Mouse (Mus musculus) neural tube, embryonic 14.5 days (tissue): ENCODE measurements around the gene Ptges3. TPM values are rescaled to one million over a fixed set of nuclear protein-coding genes. Genes with fewer than 3 reads are reported as not detected.

Experiments
- ATAC-seq: fragments of 200-750 bp; cut with Nextera tagmentation; 2 replicates; pipeline ENCODE4 v1.8.0; 2017; ENCODE audit warnings: low read depth, mild to moderate bottlenecking, moderate TSS enrichment, moderate library complexity
- H3K27ac ChIP-seq: fragments of 300-500 bp; sonication (generic); 2 replicates; pipeline ENCODE4 v1.5.1; 2014; ENCODE audit warnings: low read depth, mild to moderate bottlenecking, control low read depth, low read length, moderate library complexity, mixed read lengths
- H3K27me3 ChIP-seq: fragments of 300-500 bp; sonication (generic); 2 replicates; pipeline ENCODE4 v1.6.1; 2014; ENCODE audit warnings: low read length; ENCODE audit not compliant: control insufficient read depth, insufficient read depth
- H3K36me3 ChIP-seq: fragments of 300-500 bp; sonication (generic); 2 replicates; pipeline ENCODE4 v1.6.1; 2014; ENCODE audit warnings: low read length, mixed read lengths; ENCODE audit not compliant: control insufficient read depth, insufficient read depth
- H3K4me1 ChIP-seq: fragments of 300-500 bp; sonication (generic); 2 replicates; pipeline ENCODE4 v1.6.1; 2014; ENCODE audit warnings: low read length; ENCODE audit not compliant: control insufficient read depth, insufficient read depth
- H3K4me2 ChIP-seq: fragments of 300-500 bp; sonication (generic); 2 replicates; pipeline ENCODE4 v1.6.1; 2014; ENCODE audit warnings: mild to moderate bottlenecking, low read depth, low read length, control low read depth
- H3K4me3 ChIP-seq: fragments of 300-500 bp; sonication (generic); 2 replicates; pipeline ENCODE4 v1.5.1; 2014; ENCODE audit warnings: low read depth, low read length, control low read depth, mixed read lengths
- H3K9ac ChIP-seq: fragments of 300-500 bp; sonication (generic); replicated peaks from 2 replicates; pipeline ENCODE4 v1.6.1; 2014; ENCODE audit warnings: low read depth, mild to moderate bottlenecking, control low read depth, low read length, mixed read lengths
- H3K9me3 ChIP-seq: fragments of 300-500 bp; sonication (generic); 2 replicates; pipeline ENCODE4 v1.6.1; 2016; ENCODE audit warnings: low read length; ENCODE audit not compliant: control insufficient read depth
- WGBS: fragments of 180-500 bp; shearing (Covaris S2); extraction: QIAGEN DNeasy Blood & Tissue Kit; methylation state at CpG from one replicate; pipeline ENCODE4 v1.1.7; 2014; 5-methylcytosine and 5-hydroxymethylcytosine counted together
- polyA plus RNA-seq: library from polyadenylated mRNA; unstranded; fragments of >200 nt; fragmentation: Nextera tagmentation; extraction: Ambion mirVana; gene quantifications from 2 replicates; pipeline ENCODE4 v1.2.1, GENCODE M21; 2014

Ptges3 gene
- polyA plus RNA-seq, 1 experiment from 2014 or later: 381 TPM

- 24% methylated on average over 13 of the region's 13 CpGs for whole genome bisulfite sequencing
- peak overlapping the region; percentile 74 for H3K9ac ChIP-seq
- no peaks in the 10 kb centered on the region for H3K9me3 ChIP-seq
- ATAC-seq: no peak
- peaks cover 17% of the 10 kb centered on the region for H3K36me3 ChIP-seq
- no peaks in the 10 kb centered on the region for H3K27me3 ChIP-seq
- peak overlapping the region; percentile 77 for H3K4me3 ChIP-seq
- H3K4me2 ChIP-seq: peak overlapping the region; percentile 89
- peaks cover 29% of the 10 kb centered on the region for H3K4me1 ChIP-seq
- H3K27ac ChIP-seq: peak overlapping the region; percentile 85
Observed at GRCm38 (mm10) chr10:128093496-128094294, 34.9 kb downstream of the Ptges3 start.

DNA sequence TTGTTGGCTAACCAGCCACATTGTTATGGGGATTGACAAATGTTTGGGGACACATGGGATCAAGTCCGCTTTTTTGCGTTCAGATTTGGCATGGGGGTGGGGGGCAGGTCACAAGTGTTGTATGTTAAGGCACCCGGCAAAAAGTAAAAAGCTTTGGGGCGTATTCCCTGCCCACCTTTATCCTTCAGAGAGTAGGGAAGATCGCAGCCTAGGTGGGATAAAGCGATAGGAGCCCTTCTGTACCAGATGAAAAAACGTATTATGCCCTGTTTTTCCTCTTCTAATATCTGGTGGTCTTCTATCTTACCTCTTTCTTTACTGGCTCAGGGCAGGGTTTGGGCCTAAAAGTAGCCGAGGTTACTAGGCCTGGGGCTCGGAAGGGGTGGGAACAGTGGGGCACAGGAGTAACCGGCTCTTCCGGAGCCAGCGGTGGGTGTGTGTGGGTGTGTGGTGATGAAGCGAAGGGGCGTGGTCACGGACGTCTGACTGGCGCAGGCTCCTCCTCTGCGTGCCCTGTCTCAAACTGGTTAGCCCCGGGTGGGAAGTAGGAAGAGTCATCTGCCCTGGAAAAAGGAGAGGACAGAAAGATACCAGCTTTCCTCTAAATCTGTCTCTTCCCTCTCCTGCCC, 35.7 kb downstream of the Ptges3 start:
- Histone ChIP-seq H3K4me3 (peak overlapping the region; percentile 15; the same call in 1 of the 2 replicates), H3K4me2 (peak overlapping the region; percentile 41), H3K27ac (no peak overlapping the region), H3K27me3 (no peaks in the 10 kb centered on the region), H3K9me3 (no peaks in the 10 kb centered on the region), H3K9ac (no peak overlapping the region), H3K36me3 (peaks cover 10% of the 10 kb centered on the region), H3K4me1 (peaks cover 29% of the 10 kb centered on the region)
- peak; percentile 29; the same call in 1 of the 2 replicates for ATAC-seq
- 12% methylated on average over 19 of the region's 19 CpGs for WGBS

DNA sequence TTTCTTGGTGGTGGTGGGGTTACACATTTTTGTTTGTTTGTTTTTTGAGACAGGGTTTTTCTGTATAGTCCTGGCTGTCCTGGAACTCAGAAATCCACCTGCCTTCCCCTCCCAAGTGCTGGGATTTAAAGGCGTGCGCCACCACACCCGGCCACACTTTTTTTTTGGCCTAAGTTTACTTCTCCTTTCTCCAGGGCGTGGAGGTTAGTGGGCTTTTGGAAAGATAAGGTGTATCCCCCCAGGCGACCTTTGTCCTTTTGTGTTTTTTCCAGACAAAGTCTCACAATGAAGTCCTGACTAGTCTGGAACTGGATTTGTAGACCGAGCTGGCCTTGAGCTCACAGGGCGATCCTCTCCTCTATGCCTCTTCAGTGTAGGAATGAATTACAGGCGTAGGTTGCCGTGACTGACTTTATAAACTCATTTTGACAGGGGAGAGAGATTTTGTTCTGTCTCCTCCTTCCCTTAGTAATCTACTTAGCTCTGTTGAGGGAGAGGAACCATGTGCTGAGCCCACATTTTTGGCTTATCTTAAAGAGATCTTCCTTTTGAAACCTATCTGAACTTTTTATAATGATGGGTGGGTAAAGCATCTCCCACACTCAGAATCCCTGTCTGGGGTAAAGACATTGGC, 36.4 kb downstream of the Ptges3 start:
- Histone ChIP-seq H3K9me3 (no peaks in the 10 kb centered on the region), H3K27me3 (no peaks in the 10 kb centered on the region), H3K4me2 (peak overlapping the region; percentile 41), H3K36me3 (peaks cover 3% of the 10 kb centered on the region), H3K4me1 (peaks cover 29% of the 10 kb centered on the region), H3K27ac (no peak overlapping the region), H3K4me3 (no peak overlapping the region), H3K9ac (no peak overlapping the region)
- WGBS: 34% methylated on average over 9 of the region's 9 CpGs
- no peak for ATAC-seq

GRCm38 (mm10) chr10:128096313-128096692, 37.5 kb downstream of the Ptges3 start:
- no peak overlapping the region for H3K9ac ChIP-seq
- H3K4me1 ChIP-seq: peaks cover 25% of the 10 kb centered on the region
- H3K9me3 ChIP-seq: no peaks in the 10 kb centered on the region
- no peak for ATAC-seq
- no peaks in the 10 kb centered on the region for H3K36me3 ChIP-seq
- WGBS: 20% methylated on average over 4 of the region's 4 CpGs
- peak overlapping the region; percentile 99 for H3K4me3 ChIP-seq
- no peaks in the 10 kb centered on the region for H3K27me3 ChIP-seq
- 0 out of 2 replicates have a peak overlapping the region, but pooled peaks have one; percentile 69 for H3K27ac ChIP-seq
- H3K4me2 ChIP-seq: 0 out of 2 replicates have a peak overlapping the region, but pooled peaks have one; percentile 64

- peak overlapping the region; percentile 99 for H3K4me3 ChIP-seq
- no peaks in the 10 kb centered on the region for H3K27me3 ChIP-seq
- peak overlapping the region; percentile 69 for H3K27ac ChIP-seq
- WGBS: under 1% methylated on average over 82 of the region's 86 CpGs
- peak overlapping the region; percentile 64 for H3K4me2 ChIP-seq
- ATAC-seq: peak; percentile 83
- no peaks in the 10 kb centered on the region for H3K36me3 ChIP-seq
- H3K9me3 ChIP-seq: no peaks in the 10 kb centered on the region
- H3K4me1 ChIP-seq: peaks cover 19% of the 10 kb centered on the region
- H3K9ac ChIP-seq: peak overlapping the region; percentile 72
Observed at GRCm38 (mm10) chr10:128096693-128097586, 38.2 kb downstream of the Ptges3 start.

- Histone ChIP-seq H3K27me3 (no peaks in the 10 kb centered on the region), H3K4me3 (peak overlapping the region; percentile 99), H3K36me3 (no peaks in the 10 kb centered on the region), H3K4me1 (peaks cover 16% of the 10 kb centered on the region), H3K9ac (peak overlapping the region; percentile 72), H3K4me2 (peak overlapping the region; percentile 64), H3K9me3 (no peaks in the 10 kb centered on the region), H3K27ac (peak overlapping the region; percentile 69)
- no peak for ATAC-seq
- 0% methylated on average over 13 of the region's 13 CpGs for WGBS
Observed at GRCm38 (mm10) chr10:128097587-128097971, 38.8 kb downstream of the Ptges3 start.

GRCm38 (mm10) chr10:128110103-128110761, 51.5 kb downstream of the Ptges3 start:
- Histone ChIP-seq H3K27ac (no peak overlapping the region), H3K36me3 (peaks cover 58% of the 10 kb centered on the region), H3K4me2 (no peak overlapping the region), H3K4me1 (no peaks in the 10 kb centered on the region), H3K27me3 (no peaks in the 10 kb centered on the region), H3K9ac (no peak overlapping the region), H3K9me3 (no peaks in the 10 kb centered on the region), H3K4me3 (no peak overlapping the region)
- ATAC-seq: no peak
- 86% methylated on average over 4 of the region's 4 CpGs for WGBS

DNA sequence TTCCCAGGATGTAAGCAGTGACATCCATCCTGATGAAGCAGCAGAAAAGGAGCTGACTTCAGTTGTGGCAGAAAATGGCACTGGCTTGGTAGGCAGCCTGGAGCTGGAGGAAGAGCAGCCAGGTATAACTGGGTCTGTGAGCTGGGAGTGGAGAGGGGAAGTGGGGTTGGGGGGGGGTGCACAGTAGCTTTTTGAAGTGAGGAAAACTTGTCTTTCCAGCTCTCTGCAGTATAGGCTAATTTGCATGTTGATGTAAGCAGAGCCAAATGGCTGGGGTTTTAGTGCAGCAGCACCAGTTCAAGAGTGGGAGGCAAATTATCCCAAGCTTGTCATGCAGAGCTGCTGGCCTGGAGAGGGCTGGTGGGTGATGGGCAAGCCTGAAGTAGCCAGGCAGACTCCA, 52.5 kb downstream of the Ptges3 start:
- no peak overlapping the region for H3K4me3 ChIP-seq
- no peaks in the 10 kb centered on the region for H3K27me3 ChIP-seq
- H3K9ac ChIP-seq: no peak overlapping the region
- ATAC-seq: no peak
- no peaks in the 10 kb centered on the region for H3K4me1 ChIP-seq
- no peaks in the 10 kb centered on the region for H3K9me3 ChIP-seq
- no peak overlapping the region for H3K27ac ChIP-seq
- peaks cover 68% of the 10 kb centered on the region for H3K36me3 ChIP-seq
- no peak overlapping the region for H3K4me2 ChIP-seq
